Mouse (Mus musculus): Measurements from ENCODE around the gene Adamtsl1.

- TF ChIP-seq EP300 (IDR thresholded peaks at IDR 0.05; ENCODE audit: low read depth) (no peak), CTCF (IDR thresholded peaks at IDR 0.05; ENCODE audit: low read depth) (no peak)
Observed at GRCm38 (mm10) chr4:85939460-85939859, 425.5 kb downstream of the Adamtsl1 start.

Data from liver, postnatal 0 days (tissue).